Mouse (Mus musculus) left cerebral cortex, postnatal 10 days (tissue): ENCODE results near the gene Smad6. TPM values are rescaled to one million over a fixed set of nuclear protein-coding genes. Genes with fewer than 3 reads are reported as not detected.

Source experiments
- DNase-seq, 2 experiments: peaks; one replicate each; pipeline ENCODE4 v3.0.0; 2021 to 2022; ENCODE audit warnings: low spot score in 2 of 2, mixed read lengths in 1 of 2; ENCODE audit errors: extremely low spot score in 1 of 2
- intact Hi-C: fragments of 180-260 bp; cut with DNase I; formaldehyde crosslinking; loops from one replicate; pipeline ENCODE4 v1.15.1; 2025
- total RNA-seq, 2 experiments: library from RNA; stranded (reverse); gene quantifications; 2 replicates each; pipeline ENCODE4 v1.2.3; 2021

Smad6 gene
- total RNA-seq, 2 experiments from 2014 or later: 1.6 to 2.0 TPM

DNA sequence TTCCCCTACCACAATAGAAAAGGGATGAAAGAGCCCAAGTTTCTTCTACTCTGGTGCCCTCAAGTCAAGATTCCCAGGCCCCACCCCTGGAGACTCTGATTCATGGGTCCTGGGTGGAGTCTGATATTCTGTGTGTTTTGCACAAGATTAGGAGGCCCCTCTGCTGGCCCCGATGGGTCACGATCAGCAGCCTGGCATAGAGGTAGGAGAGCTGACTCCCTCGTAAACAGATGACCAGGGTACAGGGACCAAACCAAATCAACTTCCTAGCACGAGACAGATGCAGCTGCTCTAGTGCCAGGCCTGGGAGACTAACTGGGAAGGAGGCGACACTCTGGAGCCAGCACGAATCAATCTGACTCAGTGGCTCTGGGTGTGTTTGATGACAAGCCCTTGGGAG is 51.0 kb downstream of the Smad6 start:
- intact Hi-C loops: no loop called here
- no peak for DNase-seq

DNA sequence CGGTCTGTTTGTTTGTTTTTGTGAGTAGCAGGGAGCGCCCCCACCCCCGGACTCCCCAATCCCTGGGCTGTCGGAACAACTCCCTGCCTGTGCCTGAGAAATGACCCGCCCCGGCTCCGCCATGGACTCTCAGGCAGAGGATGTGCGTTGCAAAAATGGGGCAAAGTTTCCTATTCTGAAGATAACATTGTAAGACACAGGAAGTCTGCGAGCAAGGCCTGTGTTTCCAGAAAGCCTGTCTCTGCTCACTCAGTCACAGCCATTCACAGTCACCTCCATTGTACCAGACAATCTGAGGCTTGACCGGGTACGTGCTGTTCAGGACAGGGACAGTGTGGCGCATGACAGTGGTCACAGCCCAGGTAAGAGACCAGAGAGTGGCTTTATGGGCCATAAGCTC is 51.5 kb downstream of the Smad6 start:
- DNase-seq: peak in 1 of 2 experiments; percentile 75
- intact Hi-C loops: no loop called here

DNA sequence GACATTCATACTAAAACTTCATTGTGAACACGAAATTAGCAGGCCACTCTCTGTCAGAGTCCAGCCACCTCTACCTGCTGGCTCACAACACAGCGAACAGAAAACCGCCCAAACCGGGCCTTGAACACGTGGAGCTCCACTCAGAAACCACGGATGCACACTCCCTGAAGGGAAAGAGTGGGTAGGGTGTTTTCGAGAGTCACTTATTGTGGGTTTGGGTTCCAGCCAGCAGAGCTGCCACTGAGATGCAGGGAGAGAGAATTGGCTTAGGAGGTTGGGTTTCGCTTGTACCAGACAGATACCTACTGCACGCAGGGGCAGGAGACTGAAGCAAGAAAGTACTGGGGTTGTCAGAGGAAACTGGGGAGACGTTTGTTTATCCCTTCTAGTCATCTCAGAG is 52.4 kb downstream of the Smad6 start:
- intact Hi-C loops: no loop called here
- DNase-seq: no peak

DNA sequence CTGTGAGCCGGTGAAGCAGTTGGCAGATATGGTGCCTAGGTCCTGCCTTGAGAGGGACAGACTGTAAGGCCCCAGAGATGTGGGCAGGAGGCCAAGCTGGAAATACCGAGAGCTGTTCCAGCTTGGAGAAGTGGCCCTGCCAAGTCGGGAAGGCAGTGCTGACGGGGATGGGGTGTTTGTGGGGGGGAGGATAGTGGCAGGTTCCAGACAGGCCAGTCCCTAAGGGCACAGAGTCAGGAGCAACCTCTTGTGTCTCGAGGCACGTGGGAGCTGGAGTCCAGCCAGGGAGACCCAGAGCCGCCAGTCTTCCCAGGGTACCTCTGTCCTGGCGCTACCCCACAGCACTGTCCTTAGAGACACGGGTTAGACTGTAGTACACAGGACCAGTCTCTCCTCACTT is 53.3 kb downstream of the Smad6 start:
- intact Hi-C loops: no loop called here
- peak; percentile 63 to 90 for DNase-seq

DNA sequence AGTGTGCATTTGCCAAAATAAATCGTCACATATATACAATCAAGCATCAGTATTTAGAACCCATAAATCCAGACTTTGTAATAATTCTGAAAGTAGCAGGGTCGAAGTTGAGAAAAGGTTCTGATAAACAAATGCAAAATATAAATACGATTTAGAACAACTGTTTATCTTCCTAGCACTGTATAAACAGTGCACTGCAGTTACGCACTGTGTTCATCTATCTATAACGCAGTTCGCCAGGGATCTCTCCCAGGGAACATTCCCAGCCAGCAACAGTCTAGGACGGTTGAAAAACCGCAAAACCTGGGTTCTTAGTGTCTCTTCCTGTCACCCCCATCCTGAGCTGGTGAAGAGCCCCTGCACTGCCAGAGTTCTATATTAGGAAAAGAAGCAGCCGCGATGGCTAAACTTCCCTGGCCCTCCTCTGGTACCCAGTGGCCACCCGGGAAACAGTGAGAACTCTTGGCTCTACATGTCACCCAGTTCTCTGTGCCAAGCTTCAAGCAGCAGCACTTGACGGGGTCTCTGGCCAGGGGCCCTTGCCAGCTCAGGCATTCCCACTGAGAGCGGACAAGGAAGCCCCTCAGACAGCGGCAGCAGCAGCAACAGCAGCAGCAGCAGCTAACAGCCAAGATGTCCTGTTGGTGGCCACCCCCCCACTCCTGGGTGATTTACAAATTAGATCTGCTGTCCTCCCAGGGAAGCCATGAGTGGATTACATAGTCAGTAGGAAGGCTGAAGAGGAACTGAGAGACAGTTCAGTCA is 54.3 kb downstream of the Smad6 start:
- intact Hi-C loops: no loop called here
- DNase-seq: peak in 1 of 2 experiments; percentile 42

DNA sequence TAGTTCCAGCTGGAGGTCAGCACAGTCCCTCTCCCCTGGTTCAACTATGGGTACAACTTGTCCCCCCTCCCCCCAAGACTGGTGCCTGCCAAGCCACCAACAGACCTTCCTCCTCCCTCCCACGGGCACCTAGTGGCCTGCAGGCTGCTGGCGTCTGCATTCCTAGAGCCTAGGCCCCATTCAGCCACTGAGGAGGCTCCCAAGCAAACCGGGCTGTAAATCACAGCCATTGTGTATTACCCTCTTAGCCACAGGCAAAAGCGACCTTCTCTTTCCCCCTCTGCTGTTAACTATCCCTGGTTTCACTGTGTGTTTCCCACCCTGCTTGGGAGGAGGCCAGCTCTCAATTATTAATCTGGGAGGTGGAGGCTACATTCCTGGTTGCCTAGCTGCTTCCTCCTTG is 56.3 kb downstream of the Smad6 start:
- intact Hi-C loops: no loop called here

DNA sequence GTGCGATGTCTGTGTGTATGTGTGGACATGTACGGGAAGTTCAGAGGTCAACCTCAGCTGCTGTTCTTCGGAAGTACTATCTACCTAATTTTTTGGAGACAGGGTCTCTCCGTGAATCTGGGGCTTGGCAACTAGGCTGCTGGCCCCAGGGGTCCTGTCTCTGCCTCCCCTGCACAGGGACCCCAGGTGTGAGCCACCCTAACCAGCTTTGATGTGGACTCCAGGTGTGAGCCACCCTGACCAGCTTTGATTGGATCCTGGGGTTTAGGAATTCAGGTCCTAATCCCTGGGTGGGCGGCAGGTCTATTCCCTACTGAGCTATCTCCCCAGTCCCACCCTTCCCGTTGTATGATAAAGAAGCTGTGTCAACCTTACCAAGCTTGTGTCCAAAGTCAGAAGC is 60.0 kb downstream of the Smad6 start:
- intact Hi-C loops: no loop called here
- no peak for DNase-seq

More for the DNA sequence above, 56.3 kb downstream of the Smad6 start:
- DNase-seq: no peak

DNA sequence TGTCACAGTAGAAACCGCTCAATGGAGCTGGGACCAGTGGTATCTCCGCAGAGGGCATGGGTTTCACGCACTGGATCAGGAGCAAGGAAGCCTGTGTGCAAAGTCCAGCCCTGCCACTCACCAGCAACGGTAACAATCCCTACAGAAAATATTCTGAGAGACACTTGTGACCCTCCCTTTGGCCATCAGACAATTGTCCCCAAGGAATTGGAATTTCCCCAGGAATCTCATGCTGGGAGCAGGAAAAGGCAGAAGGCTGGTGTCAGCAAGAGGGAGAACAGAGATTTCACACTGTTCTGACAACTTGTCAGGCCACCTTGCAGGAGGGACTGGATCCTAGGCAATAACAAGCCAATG is 61.1 kb downstream of the Smad6 start:
- DNase-seq: no peak
- intact Hi-C loops: no loop called here

DNA sequence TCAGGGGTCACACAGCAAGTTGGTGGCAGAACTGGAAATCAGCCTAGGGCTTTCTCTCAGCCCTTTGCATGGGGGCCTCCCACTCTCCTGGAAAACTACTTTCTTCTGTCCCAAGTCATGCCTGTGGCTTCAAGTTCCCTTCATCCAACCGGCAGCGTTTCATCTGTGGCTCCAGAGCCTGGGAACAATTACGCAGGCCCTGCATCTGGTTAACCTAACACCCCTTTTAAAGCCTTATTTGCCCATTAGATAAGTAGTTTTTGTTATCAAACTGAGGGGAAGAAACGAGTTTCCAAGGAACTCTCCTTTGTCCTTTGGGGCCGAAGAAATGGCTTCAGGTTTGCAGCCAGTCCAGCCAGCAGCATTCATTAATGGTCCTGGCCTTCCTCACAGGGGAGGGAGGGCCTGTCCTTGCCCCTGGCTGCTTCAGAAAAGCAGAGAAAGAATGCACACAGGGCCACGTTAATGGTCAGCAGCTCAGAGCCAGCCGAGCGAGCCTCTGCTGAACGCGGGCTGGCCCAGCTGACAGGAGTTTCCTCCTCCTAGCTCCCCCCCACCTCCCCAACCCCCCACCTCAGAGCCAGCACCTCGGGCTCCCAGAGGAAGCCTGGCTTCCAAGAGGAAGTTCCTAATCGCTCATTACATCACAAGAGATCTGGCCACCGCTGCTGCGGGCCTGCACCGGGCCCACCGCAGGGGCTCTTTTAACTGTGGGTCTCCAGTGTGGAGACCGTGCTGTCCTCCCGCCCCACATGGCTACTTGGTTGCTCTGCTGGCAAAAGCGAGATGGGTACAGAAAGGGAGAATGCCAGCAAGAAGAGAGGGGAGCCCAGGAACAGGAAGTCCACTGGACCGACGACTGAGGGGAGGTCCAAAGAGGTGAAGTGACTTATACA is 61.7 kb downstream of the Smad6 start:
- intact Hi-C loops: loop anchor here (1.0 to 5.0 kb wide), 2 partner anchors 61 to 127 kb away; no protein-coding TSS in a partner anchor
- peak in 1 of 2 experiments; percentile 48 for DNase-seq

DNA sequence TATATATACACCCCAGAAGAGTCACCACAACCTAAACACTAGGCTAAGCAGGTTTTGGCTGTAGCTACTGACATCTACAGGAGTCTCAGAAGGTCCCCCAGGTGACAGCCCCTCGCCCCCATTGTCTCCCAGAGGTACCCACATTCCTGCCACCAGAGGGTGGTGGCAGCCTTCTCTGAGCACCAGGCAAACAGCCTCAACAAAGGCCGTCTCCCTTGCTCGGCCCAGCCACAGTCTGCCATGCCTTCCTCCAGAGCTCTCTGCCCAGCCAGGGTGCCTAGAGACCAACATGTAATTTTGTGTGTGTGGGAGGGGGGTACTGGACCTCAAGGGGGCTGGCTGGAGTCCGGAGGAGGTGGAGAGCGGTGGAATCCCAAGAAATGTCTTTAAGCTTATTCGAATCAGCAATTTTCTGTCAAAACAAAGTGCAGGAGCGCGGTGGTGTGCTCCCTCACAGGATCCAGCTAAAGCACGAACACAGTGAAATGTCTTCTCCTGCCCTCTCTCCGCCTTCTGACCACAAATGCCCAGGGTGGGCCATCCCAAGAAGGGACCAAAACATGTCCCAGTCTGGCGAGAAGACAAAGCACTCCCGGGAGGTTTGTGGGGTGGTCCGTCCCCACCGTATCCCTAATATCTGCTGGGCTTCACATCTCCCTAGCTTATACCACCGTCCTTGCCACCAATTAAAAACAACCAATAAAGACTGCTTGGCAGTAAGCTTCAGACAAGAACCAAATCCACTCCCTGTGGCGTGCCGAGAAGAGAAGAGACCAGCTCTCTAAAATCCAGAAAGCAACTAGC is 62.5 kb downstream of the Smad6 start:
- intact Hi-C loops: loop anchor here (1.0 to 5.0 kb wide), 2 partner anchors 62 to 128 kb away; no protein-coding TSS in a partner anchor
- peak in 1 of 2 experiments; percentile 71 for DNase-seq

DNA sequence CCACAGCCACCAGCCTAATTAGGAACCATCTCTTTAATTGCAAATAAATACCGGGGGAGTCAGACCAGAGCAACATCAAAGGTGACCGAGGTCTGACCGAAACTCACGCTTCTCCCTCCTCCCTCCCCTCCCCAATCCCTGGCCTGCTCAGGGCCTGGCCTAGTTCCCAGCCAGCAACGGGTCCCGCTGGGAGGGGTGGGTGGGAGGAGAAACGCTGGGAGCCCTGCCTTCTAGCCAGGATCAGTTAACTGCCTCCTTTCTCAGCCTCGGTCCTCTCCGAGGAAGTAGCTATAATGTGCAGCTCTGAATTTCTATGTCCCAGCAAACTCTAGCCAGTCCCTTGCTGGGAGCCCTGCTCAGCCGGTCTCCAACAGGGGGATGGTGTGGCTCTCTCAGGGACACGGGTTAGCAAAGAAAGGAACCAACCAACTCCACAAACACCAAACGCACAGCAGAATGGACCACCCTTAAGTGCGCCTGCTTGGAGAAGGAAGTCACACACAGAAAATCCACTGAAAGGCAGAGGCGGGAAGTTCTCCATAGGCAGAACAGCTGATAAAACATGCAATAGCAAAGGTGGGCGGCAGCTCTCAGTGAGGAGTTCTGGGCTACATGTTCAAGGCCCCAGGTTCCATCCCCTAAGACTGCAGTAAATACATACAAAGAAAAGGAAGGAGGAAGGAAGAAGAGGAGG is 63.4 kb downstream of the Smad6 start:
- DNase-seq: peak in 1 of 2 experiments; percentile 79
- intact Hi-C loops: loop anchor here (1.0 to 5.0 kb wide), 2 partner anchors 63 to 129 kb away; no protein-coding TSS in a partner anchor

DNA sequence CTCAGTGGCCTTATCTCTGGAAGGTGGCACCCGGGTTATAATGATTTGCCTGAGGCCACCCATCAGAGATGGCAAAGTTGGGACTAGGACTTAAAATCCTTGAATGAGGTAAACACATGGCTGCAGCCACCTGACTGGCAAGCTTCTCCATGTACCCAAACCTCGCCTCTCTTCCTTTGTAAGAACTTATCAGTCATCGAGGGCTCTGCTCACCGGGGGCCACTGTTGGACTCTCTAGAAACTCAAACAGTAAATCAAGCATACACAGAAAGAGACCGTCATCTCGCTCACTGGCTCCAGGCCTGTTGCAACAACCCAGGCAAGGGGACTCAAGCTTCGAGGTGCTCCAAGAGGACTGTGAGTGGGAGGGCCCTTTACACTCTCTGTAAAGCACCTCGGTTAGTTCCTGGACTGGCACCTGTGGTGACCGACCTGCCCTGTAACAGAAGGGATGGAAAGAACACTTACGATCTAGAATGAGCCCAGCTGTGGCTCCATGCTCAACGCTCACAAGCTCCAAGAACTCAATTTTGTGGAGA is 64.1 kb downstream of the Smad6 start:
- DNase-seq: no peak
- intact Hi-C loops: loop anchor here (5.0 kb wide), 1 partner anchor 130 kb away; no protein-coding TSS in a partner anchor

DNA sequence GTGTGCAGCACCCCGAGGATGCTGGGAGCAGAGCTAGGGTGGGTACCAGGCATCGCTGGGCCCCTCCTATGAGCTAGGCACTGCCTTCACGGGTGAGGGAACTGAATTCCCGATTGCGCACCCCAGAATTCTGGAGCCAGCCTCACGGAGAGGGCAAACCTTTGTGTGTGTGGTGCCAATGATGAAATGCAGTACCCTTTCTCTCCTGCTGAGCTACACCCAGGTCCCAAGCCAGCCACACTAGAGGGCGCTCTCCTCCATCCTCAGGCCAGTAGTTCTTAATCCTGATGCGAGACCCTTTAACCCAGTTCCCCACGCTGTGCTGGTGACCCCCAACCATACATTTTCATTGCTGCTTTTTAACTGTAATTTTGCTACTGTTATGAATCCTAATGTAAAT is 65.8 kb downstream of the Smad6 start:
- intact Hi-C loops: loop anchor here (5.0 kb wide), 1 partner anchor 131 kb away; no protein-coding TSS in a partner anchor
- peak; percentile 48 to 84 for DNase-seq

DNA sequence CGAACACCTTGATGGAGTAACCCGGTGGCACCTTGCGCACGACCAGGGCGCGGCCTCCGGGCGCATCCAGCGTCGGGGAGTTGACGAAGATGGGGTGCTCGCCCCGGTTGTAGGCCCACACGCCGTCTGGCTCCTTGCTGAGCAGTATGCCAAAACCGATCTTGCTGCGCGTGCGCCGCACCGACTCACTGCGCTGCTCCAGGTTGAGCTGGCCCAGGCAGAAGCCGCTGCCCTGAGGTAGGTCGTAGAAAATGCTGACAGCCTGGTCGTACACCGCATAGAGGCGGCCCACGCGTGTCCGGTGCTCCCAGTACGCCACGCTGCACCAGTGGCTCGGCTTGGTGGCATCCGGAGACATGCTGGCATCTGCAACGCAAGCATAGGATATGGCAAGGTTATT is 68.2 kb downstream of the Smad6 start:
- intact Hi-C loops: no loop called here
- no peak for DNase-seq

DNA sequence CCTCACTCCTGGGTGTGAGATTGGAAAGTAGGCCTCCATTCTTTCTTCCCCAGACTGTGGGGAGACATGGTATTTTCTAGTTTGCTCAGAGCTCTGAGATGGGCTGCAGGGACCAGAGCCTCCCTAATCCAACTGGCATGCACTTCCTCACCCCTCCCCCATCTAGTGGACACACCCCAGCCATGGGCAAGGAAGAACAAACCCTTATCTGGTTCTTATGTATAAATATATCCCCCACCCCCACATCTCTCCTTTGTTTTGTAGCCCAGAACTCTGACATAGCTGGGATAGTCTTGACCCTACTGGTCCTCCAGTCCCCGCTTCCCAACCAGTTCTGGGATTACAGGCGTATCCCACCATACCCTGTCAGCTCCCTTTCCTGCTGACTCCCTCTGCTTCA is 69.3 kb downstream of the Smad6 start:
- intact Hi-C loops: no loop called here
- no peak for DNase-seq

DNA sequence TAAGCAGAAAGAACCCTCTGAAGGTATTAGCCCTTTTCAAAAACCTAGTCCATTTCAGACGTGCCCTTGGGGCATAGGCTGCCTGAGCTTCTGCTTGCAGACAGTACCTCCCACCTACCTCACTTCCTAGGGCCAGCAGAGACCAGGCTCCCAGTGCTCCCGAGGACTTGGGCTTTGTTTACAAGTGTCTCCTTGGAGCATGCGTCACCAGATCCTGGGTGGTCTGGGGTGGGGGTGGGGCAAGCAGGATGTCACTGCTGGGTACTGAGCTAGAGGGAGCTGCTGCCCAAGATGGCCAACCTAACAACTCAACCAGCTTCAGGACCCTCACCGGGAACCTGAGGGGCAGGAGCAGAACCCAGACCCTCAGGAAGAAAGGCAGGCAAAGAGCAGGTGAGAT is 71.5 kb downstream of the Smad6 start:
- intact Hi-C loops: no loop called here
- DNase-seq: no peak

DNA sequence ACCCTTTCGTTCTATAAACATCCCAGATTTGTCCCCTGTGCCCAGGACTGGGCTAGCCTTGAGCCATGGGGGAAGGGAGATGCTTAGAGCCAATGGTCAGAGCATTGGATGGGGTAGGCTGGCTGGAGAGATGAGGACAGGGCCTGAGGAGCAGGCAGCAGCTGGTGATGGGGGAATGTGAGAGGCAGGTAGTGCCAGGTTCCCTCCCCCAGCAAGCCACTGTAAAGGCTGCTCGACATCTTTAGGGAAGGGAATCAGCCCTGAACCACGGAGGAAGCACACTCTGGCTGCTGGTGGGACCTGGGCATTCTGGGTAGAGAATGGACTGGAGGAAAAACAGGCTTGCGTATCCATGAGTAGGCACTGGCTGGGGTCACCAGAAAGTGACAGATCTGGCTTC is 72.5 kb downstream of the Smad6 start:
- DNase-seq: no peak
- intact Hi-C loops: no loop called here

DNA sequence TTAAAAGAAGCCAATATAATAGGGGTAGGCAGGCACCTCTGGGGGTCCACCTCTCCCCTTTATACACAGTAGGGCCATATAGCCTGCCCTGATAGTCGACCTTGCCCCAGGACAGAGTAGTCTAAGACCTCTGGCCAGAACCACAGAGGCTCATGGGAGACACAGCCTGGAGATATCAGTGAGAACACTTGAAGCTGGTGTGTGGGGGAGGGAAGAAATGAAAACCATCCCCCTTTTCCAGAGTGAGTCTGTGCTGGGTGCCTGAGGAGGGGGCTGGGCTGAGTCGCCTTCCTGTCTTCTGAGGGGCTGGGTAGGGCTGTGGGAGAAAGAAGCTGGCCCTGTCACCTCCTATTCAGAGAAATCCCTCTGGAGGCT is 79.3 kb downstream of the Smad6 start:
- intact Hi-C loops: no loop called here

More for the DNA sequence above, 79.3 kb downstream of the Smad6 start:
- DNase-seq: no peak
